Mouse (Mus musculus) liver, embryonic 16.5 days (tissue): ENCODE results near the gene Slc35e2. TPM values are rescaled to one million over a fixed set of nuclear protein-coding genes. Genes with fewer than 3 reads are reported as not detected.

Experiments
- ATAC-seq: fragments of 200-750 bp; cut with Nextera tagmentation; 2 replicates; pipeline ENCODE4 v1.8.0; 2017; ENCODE audit warnings: low read depth, mild to moderate bottlenecking, moderate number of reproducible peaks, moderate library complexity
- H3K27ac ChIP-seq: fragments of 300-500 bp; sonication (generic); 2 replicates; pipeline ENCODE4 v1.5.1; 2014; ENCODE audit warnings: mild to moderate bottlenecking, low read length
- H3K27me3 ChIP-seq: fragments of 300-500 bp; sonication (generic); 2 replicates; pipeline ENCODE4 v1.6.1; 2014; ENCODE audit warnings: low read depth, low read length, mixed read lengths; ENCODE audit not compliant: control insufficient read depth, insufficient read depth
- H3K36me3 ChIP-seq: fragments of 300-500 bp; sonication (generic); 2 replicates; pipeline ENCODE4 v1.6.1; 2014; ENCODE audit warnings: mild to moderate bottlenecking; ENCODE audit not compliant: control insufficient read depth, insufficient read depth
- H3K4me1 ChIP-seq: fragments of 300-500 bp; sonication (generic); 2 replicates; pipeline ENCODE4 v1.6.1; 2014; ENCODE audit warnings: low read depth, low read length, mixed read lengths; ENCODE audit not compliant: control insufficient read depth
- H3K4me2 ChIP-seq: fragments of 300-500 bp; sonication (generic); 2 replicates; pipeline ENCODE4 v1.6.1; 2014; ENCODE audit warnings: low read depth, low read length, mixed read lengths
- H3K4me3 ChIP-seq: fragments of 300-500 bp; sonication (generic); 2 replicates; pipeline ENCODE4 v1.5.1; 2014; ENCODE audit warnings: low read depth, mild to moderate bottlenecking, low read length
- H3K9ac ChIP-seq: fragments of 300-500 bp; sonication (generic); 2 replicates; pipeline ENCODE4 v1.6.1; 2014; ENCODE audit warnings: low read depth, low read length
- H3K9me3 ChIP-seq: fragments of 300-500 bp; sonication (generic); replicated peaks from 2 replicates; pipeline ENCODE4 v1.6.1; 2016; ENCODE audit warnings: low read length; ENCODE audit not compliant: control insufficient read depth
- WGBS: fragments of 180-500 bp; shearing (Covaris S2); extraction: QIAGEN DNeasy Blood & Tissue Kit; methylation state at CpG from one replicate; pipeline ENCODE4 v1.1.7; 2014; ENCODE audit not compliant: insufficient replicate concordance; 5-methylcytosine and 5-hydroxymethylcytosine counted together
- polyA plus RNA-seq: library from polyadenylated mRNA; unstranded; fragments of >200 nt; fragmentation: Nextera tagmentation; extraction: Ambion mirVana; gene quantifications from 2 replicates; pipeline ENCODE4 v1.2.1, GENCODE M21; 2015

Gene Slc35e2
- polyA plus RNA-seq, 1 experiment from 2014 or later: 6.4 TPM

GRCm38 (mm10) chr4:155603801-155604200, 2.6 kb downstream of the Slc35e2 start:
- Histone ChIP-seq H3K27ac (peak overlapping the region; percentile 20; the same call in 1 of the 2 replicates), H3K4me1 (peaks cover 25% of the 10 kb centered on the region), H3K4me3 (no peak overlapping the region), H3K27me3 (no peaks in the 10 kb centered on the region), H3K4me2 (no peak overlapping the region), H3K9me3 (no peaks in the 10 kb centered on the region), H3K36me3 (no peaks in the 10 kb centered on the region), H3K9ac (no peak overlapping the region)
- ATAC-seq: no peak
- WGBS: 83% methylated on average over 6 of the region's 6 CpGs

- no peaks in the 10 kb centered on the region for H3K27me3 ChIP-seq
- peaks cover 3% of the 10 kb centered on the region; the same call in 1 of the 2 replicates for H3K36me3 ChIP-seq
- 71% methylated on average over 4 of the region's 4 CpGs for WGBS
- ATAC-seq: no peak
- H3K9me3 ChIP-seq: no peaks in the 10 kb centered on the region
- no peak overlapping the region for H3K4me3 ChIP-seq
- H3K4me2 ChIP-seq: no peak overlapping the region
- no peak overlapping the region for H3K9ac ChIP-seq
- peak overlapping the region; percentile 9; the same call in 1 of the 2 replicates for H3K27ac ChIP-seq
- H3K4me1 ChIP-seq: peaks cover 21% of the 10 kb centered on the region
Observed at GRCm38 (mm10) chr4:155605132-155605531, 3.9 kb downstream of the Slc35e2 start.

- Histone ChIP-seq H3K27ac (no peak overlapping the region), H3K4me1 (peaks cover 19% of the 10 kb centered on the region), H3K4me2 (no peak overlapping the region), H3K36me3 (peaks cover 10% of the 10 kb centered on the region), H3K4me3 (no peak overlapping the region), H3K27me3 (no peaks in the 10 kb centered on the region), H3K9me3 (no peaks in the 10 kb centered on the region), H3K9ac (no peak overlapping the region)
- ATAC-seq: no peak
- WGBS: 89% methylated on average over 2 of the region's 2 CpGs
Observed at GRCm38 (mm10) chr4:155606825-155607224, 5.6 kb downstream of the Slc35e2 start.

GRCm38 (mm10) chr4:155611860-155612259, 10.6 kb downstream of the Slc35e2 start:
- Histone ChIP-seq H3K4me3 (no peak overlapping the region), H3K4me2 (no peak overlapping the region), H3K9ac (no peak overlapping the region), H3K4me1 (no peaks in the 10 kb centered on the region; the same call in 1 of the 2 replicates), H3K9me3 (no peaks in the 10 kb centered on the region), H3K36me3 (peaks cover 32% of the 10 kb centered on the region), H3K27me3 (no peaks in the 10 kb centered on the region), H3K27ac (no peak overlapping the region)
- ATAC-seq: no peak
- 74% methylated on average over 3 of the region's 3 CpGs for WGBS

- no peak overlapping the region for H3K27ac ChIP-seq
- H3K36me3 ChIP-seq: peaks cover 38% of the 10 kb centered on the region
- H3K4me2 ChIP-seq: no peak overlapping the region
- H3K9me3 ChIP-seq: no peaks in the 10 kb centered on the region
- no peak overlapping the region for H3K4me3 ChIP-seq
- no peak overlapping the region for H3K9ac ChIP-seq
- peaks cover 2% of the 10 kb centered on the region; the same call in 1 of the 2 replicates for H3K4me1 ChIP-seq
- no peaks in the 10 kb centered on the region for H3K27me3 ChIP-seq
- 84% methylated on average over 3 of the region's 3 CpGs for WGBS
- no peak for ATAC-seq
Observed at GRCm38 (mm10) chr4:155613264-155613663, 12.0 kb downstream of the Slc35e2 start.

- H3K4me3 ChIP-seq: no peak overlapping the region
- no peak overlapping the region for H3K4me2 ChIP-seq
- peak; percentile 45; the same call in 1 of the 2 replicates for ATAC-seq
- no peak overlapping the region for H3K9ac ChIP-seq
- no peaks in the 10 kb centered on the region for H3K9me3 ChIP-seq
- no peak overlapping the region for H3K27ac ChIP-seq
- H3K36me3 ChIP-seq: peaks cover 35% of the 10 kb centered on the region
- peaks cover 6% of the 10 kb centered on the region; the same call in 1 of the 2 replicates for H3K4me1 ChIP-seq
- WGBS: 45% methylated on average over 5 of the region's 5 CpGs
- H3K27me3 ChIP-seq: no peaks in the 10 kb centered on the region
Observed at GRCm38 (mm10) chr4:155618321-155618720, 17.1 kb downstream of the Slc35e2 start.

GRCm38 (mm10) chr4:155624338-155625291, 23.4 kb downstream of the Slc35e2 start, which contains the start of gene Cdk11b:
TSS of gene Cdk11b (plus strand) at chr4:155624854.
- Histone ChIP-seq H3K27me3 (no peaks in the 10 kb centered on the region), H3K4me3 (peak within 1 kb of the TSS; percentile 99), H3K4me2 (peak within 1 kb of the TSS; percentile 91), H3K9me3 (no peaks in the 10 kb centered on the region), H3K27ac (peak within 1 kb of the TSS; percentile 98), H3K4me1 (peaks cover 6% of the 10 kb centered on the region; the same call in 1 of the 2 replicates), H3K9ac (peak within 1 kb of the TSS; percentile 91), H3K36me3 (peaks cover 15% of the 10 kb centered on the region)
- under 1% methylated on average over 84 of the region's 84 CpGs for WGBS
- peak; percentile 99 for ATAC-seq

GRCm38 (mm10) chr4:155630267-155630666, 29.1 kb downstream of the Slc35e2 start:
- H3K27me3 ChIP-seq: no peaks in the 10 kb centered on the region
- no peak overlapping the region for H3K4me3 ChIP-seq
- no peak overlapping the region for H3K27ac ChIP-seq
- no peaks in the 10 kb centered on the region; the same call in 1 of the 2 replicates for H3K4me1 ChIP-seq
- H3K36me3 ChIP-seq: peaks cover 38% of the 10 kb centered on the region
- no peak for ATAC-seq
- no peak overlapping the region for H3K9ac ChIP-seq
- H3K4me2 ChIP-seq: no peak overlapping the region
- 66% methylated on average over 6 of the region's 6 CpGs for WGBS
- H3K9me3 ChIP-seq: no peaks in the 10 kb centered on the region
